Mouse (Mus musculus) limb, embryonic 11.5 days (tissue): ENCODE results near the gene Gpr146. TPM values are rescaled to one million over a fixed set of nuclear protein-coding genes. Genes with fewer than 3 reads are reported as not detected.

Experiments
- ATAC-seq: fragments of 200-750 bp; cut with Nextera tagmentation; 2 replicates; pipeline ENCODE4 v1.8.0; 2017; ENCODE audit warnings: low read depth; ENCODE audit not compliant: insufficient number of reproducible peaks, low FRiP score, low TSS enrichment
- DNase-seq: peaks from one replicate; pipeline ENCODE4 v3.0.0-alpha.2; 2015; ENCODE audit warnings: low spot score
- H3K27ac ChIP-seq: fragments of 300-500 bp; sonication (generic); replicated peaks from 2 replicates; pipeline ENCODE4 v1.5.1; 2014; ENCODE audit warnings: low read depth, mild to moderate bottlenecking, low read length
- H3K27me3 ChIP-seq: fragments of 300-500 bp; sonication (generic); 2 replicates; pipeline ENCODE4 v1.6.1; 2014; ENCODE audit warnings: mild to moderate bottlenecking, low read length, mixed read lengths; ENCODE audit not compliant: control insufficient read depth, insufficient read depth
- H3K36me3 ChIP-seq: fragments of 300-500 bp; sonication (generic); 2 replicates; pipeline ENCODE4 v1.6.1; 2014; ENCODE audit warnings: mild to moderate bottlenecking, low read length, moderate library complexity, mixed read lengths; ENCODE audit not compliant: control insufficient read depth, insufficient read depth
- H3K4me1 ChIP-seq: fragments of 300-500 bp; sonication (generic); 2 replicates; pipeline ENCODE4 v1.6.1; 2014; ENCODE audit warnings: low read length, mixed read lengths; ENCODE audit not compliant: control insufficient read depth, insufficient read depth
- H3K4me2 ChIP-seq: fragments of 300-500 bp; sonication (generic); 2 replicates; pipeline ENCODE4 v1.6.1; 2014; ENCODE audit warnings: low read depth, mild to moderate bottlenecking, moderate library complexity; ENCODE audit not compliant: severe bottlenecking
- H3K4me3 ChIP-seq: fragments of 300-500 bp; sonication (generic); 2 replicates; pipeline ENCODE4 v1.5.1; 2014; ENCODE audit warnings: low read depth, low read length
- H3K9ac ChIP-seq: fragments of 300-500 bp; sonication (generic); 2 replicates; pipeline ENCODE4 v1.6.1; 2014; ENCODE audit warnings: mild to moderate bottlenecking, low read length
- H3K9me3 ChIP-seq: fragments of 300-500 bp; sonication (generic); 2 replicates; pipeline ENCODE4 v1.6.1; 2016; ENCODE audit warnings: low read length; ENCODE audit not compliant: control insufficient read depth
- WGBS: fragments of 180-500 bp; shearing (Covaris S2); extraction: QIAGEN DNeasy Blood & Tissue Kit; methylation state at CpG from one replicate; pipeline ENCODE4 v1.1.7; 2014; 5-methylcytosine and 5-hydroxymethylcytosine counted together
- polyA plus RNA-seq: library from polyadenylated mRNA; unstranded; fragments of >200 nt; fragmentation: Nextera tagmentation; extraction: Ambion mirVana; gene quantifications from 2 replicates; pipeline ENCODE4 v1.2.1, GENCODE M21; 2014

Gene Gpr146
- polyA plus RNA-seq, 1 experiment from 2014 or later: 1.9 TPM

- ATAC-seq (no peak), DNase-seq (no peak)
- Histone ChIP-seq H3K9me3 (no peaks in the 10 kb centered on the region), H3K9ac (no peak overlapping the region), H3K27me3 (no peaks in the 10 kb centered on the region), H3K4me1 (peaks cover 2% of the 10 kb centered on the region; the same call in 1 of the 2 replicates), H3K27ac (no peak overlapping the region), H3K4me2 (no peak overlapping the region), H3K4me3 (no peak overlapping the region), H3K36me3 (no peaks in the 10 kb centered on the region)
- WGBS: 86% methylated on average over 15 of the region's 15 CpGs
Measured at GRCm38 (mm10) chr5:139411665-139412314, 34.3 kb downstream of the Gpr146 start.

GRCm38 (mm10) chr5:139413545-139413944 is 36.0 kb downstream of the Gpr146 start:
- H3K36me3 ChIP-seq: no peaks in the 10 kb centered on the region
- DNase-seq (no peak), ATAC-seq (no peak)
- no peak overlapping the region for H3K9ac ChIP-seq
- 77% methylated on average over 4 of the region's 4 CpGs for WGBS
- H3K4me1 ChIP-seq: peaks cover under 1% of the 10 kb centered on the region
- no peaks in the 10 kb centered on the region for H3K9me3 ChIP-seq
- no peak overlapping the region for H3K4me3 ChIP-seq
- H3K4me2 ChIP-seq: no peak overlapping the region
- H3K27ac ChIP-seq: no peak overlapping the region
- H3K27me3 ChIP-seq: no peaks in the 10 kb centered on the region

GRCm38 (mm10) chr5:139415001-139415400 is 37.5 kb downstream of the Gpr146 start:
- H3K27me3 ChIP-seq: no peaks in the 10 kb centered on the region
- ATAC-seq: no peak
- no peak overlapping the region for H3K9ac ChIP-seq

GRCm38 (mm10) chr5:139416942-139417341 is 39.4 kb downstream of the Gpr146 start:
- Histone ChIP-seq H3K36me3 (no peaks in the 10 kb centered on the region), H3K27ac (no peak overlapping the region), H3K9me3 (no peaks in the 10 kb centered on the region), H3K4me3 (no peak overlapping the region), H3K4me1 (peaks cover 6% of the 10 kb centered on the region), H3K27me3 (no peaks in the 10 kb centered on the region), H3K4me2 (no peak overlapping the region), H3K9ac (no peak overlapping the region)
- no peak for DNase-seq
- 93% methylated on average over 4 of the region's 4 CpGs for WGBS
- ATAC-seq: no peak

More at GRCm38 (mm10) chr5:139415001-139415400, 37.5 kb downstream of the Gpr146 start:
- Histone ChIP-seq H3K4me2 (no peak overlapping the region), H3K27ac (no peak overlapping the region), H3K36me3 (no peaks in the 10 kb centered on the region), H3K9me3 (no peaks in the 10 kb centered on the region), H3K4me1 (peaks cover 6% of the 10 kb centered on the region), H3K4me3 (no peak overlapping the region)
- whole genome bisulfite sequencing: 86% methylated on average over 5 of the region's 5 CpGs
- DNase-seq: no peak

- H3K4me2 ChIP-seq: no peak overlapping the region
- 88% methylated on average over 3 of the region's 3 CpGs for WGBS
- no peak overlapping the region for H3K4me3 ChIP-seq
Measured at GRCm38 (mm10) chr5:139417480-139417879, 40.0 kb downstream of the Gpr146 start.

GRCm38 (mm10) chr5:139418110-139418509 is 40.6 kb downstream of the Gpr146 start:
- no peaks in the 10 kb centered on the region for H3K9me3 ChIP-seq
- H3K4me3 ChIP-seq: no peak overlapping the region
- no peaks in the 10 kb centered on the region for H3K36me3 ChIP-seq
- ATAC-seq (no peak), DNase-seq (no peak)
- no peak overlapping the region; the same call in 1 of the 2 replicates for H3K27ac ChIP-seq
- H3K9ac ChIP-seq: no peak overlapping the region
- peaks cover 8% of the 10 kb centered on the region for H3K4me1 ChIP-seq
- 84% methylated on average over 2 of the region's 2 CpGs for WGBS
- no peaks in the 10 kb centered on the region for H3K27me3 ChIP-seq
- no peak overlapping the region for H3K4me2 ChIP-seq

More at GRCm38 (mm10) chr5:139417480-139417879, 40.0 kb downstream of the Gpr146 start:
- no peak overlapping the region for H3K9ac ChIP-seq
- no peaks in the 10 kb centered on the region for H3K36me3 ChIP-seq
- no peak overlapping the region for H3K27ac ChIP-seq
- ATAC-seq (no peak), DNase-seq (no peak)
- H3K9me3 ChIP-seq: no peaks in the 10 kb centered on the region
- H3K27me3 ChIP-seq: no peaks in the 10 kb centered on the region
- H3K4me1 ChIP-seq: peaks cover 6% of the 10 kb centered on the region

- H3K4me2 ChIP-seq: no peak overlapping the region
- H3K4me1 ChIP-seq: peaks cover 10% of the 10 kb centered on the region
- no peaks in the 10 kb centered on the region for H3K27me3 ChIP-seq
- no peaks in the 10 kb centered on the region for H3K9me3 ChIP-seq
- WGBS: 26% methylated on average over 3 of the region's 3 CpGs
- H3K27ac ChIP-seq: no peak overlapping the region; the same call in 1 of the 2 replicates
- no peaks in the 10 kb centered on the region for H3K36me3 ChIP-seq
- DNase-seq (no peak), ATAC-seq (no peak)
- H3K4me3 ChIP-seq: no peak overlapping the region
- 0 out of 2 replicates have a peak overlapping the region, but pooled peaks have one; percentile 9 for H3K9ac ChIP-seq
Measured at GRCm38 (mm10) chr5:139418633-139419032, 41.1 kb downstream of the Gpr146 start.

- no peaks in the 10 kb centered on the region for H3K27me3 ChIP-seq
- H3K9ac ChIP-seq: peak within 1 kb of the TSS; percentile 41; the same call in 1 of the 2 replicates
- H3K36me3 ChIP-seq: no peaks in the 10 kb centered on the region
- no peaks in the 10 kb centered on the region for H3K9me3 ChIP-seq
- WGBS: 59% methylated on average over 21 of the region's 21 CpGs
- peaks cover 10% of the 10 kb centered on the region for H3K4me1 ChIP-seq
- DNase-seq (peak; percentile 35), ATAC-seq (peak; percentile 12; the same call in 1 of the 2 replicates)
- H3K4me2 ChIP-seq: peak within 1 kb of the TSS; percentile 23; the same call in 1 of the 2 replicates
- H3K27ac ChIP-seq: no peak within 1 kb of the TSS
- H3K4me3 ChIP-seq: no peak within 1 kb of the TSS
Measured at GRCm38 (mm10) chr5:139423026-139423865, 45.7 kb downstream of the Gpr146 start, which contains the start of gene Gper1. TSS of gene Gper1 (plus strand) at chr5:139423151.
